Mouse (Mus musculus) heart, adult 2 months (tissue): ENCODE data around the gene Eya2.

Source experiments
- CTCF ChIP-seq: fragments of 200-600 bp; IDR thresholded peaks from 2 replicates; pipeline ENCODE4 v1.8.1; 2022; ENCODE audit warnings: antibody characterized with exemption, mild to moderate bottlenecking, moderate library complexity
- POLR2A ChIP-seq: fragments of 200-500 bp; IDR thresholded peaks from 2 replicates; pipeline ENCODE4 v1.6.1; 2011; ENCODE audit warnings: mild to moderate bottlenecking, low read depth, low read length, control low read depth; ENCODE audit not compliant: insufficient read depth

GRCm38 (mm10) chr2:165820073-165820472, 225.2 kb downstream of the Eya2 start:
- TF ChIP-seq CTCF (no peak), POLR2A (no peak)
